Mouse (Mus musculus): ENCODE data around the gene Nfkb2. TPM values are rescaled to one million over a fixed set of nuclear protein-coding genes. Genes with fewer than 3 reads are reported as not detected.
A peak's percentile ranks its signal among the peaks of the same experiment; 100 is the strongest.

The Nfkb2 gene
- polyA plus RNA-seq, 1 experiment from 2014 or later: 5.6 TPM

- Histone ChIP-seq H3K36me3 (replicated peaks) (no peaks in the 10 kb centered on the region), H3K4me3 (no peak overlapping the region), H3K27ac (replicated peaks) (no peak overlapping the region), H3K4me1 (peaks cover 49% of the 10 kb centered on the region), H3K27me3 (replicated peaks; ENCODE audit: low read depth, poor library complexity, severe bottlenecking) (peaks cover 100% of the 10 kb centered on the region), H3K9me3 (no peaks in the 10 kb centered on the region)
- DNase-seq (ENCODE audit: low spot score): no peak
- WGBS: 81% methylated on average over 8 of the region's 8 CpGs
These were observed 16.1 kb downstream of the Nfkb2 start for GRCm38 (mm10) chr19:46320076-46320785.

DNA sequence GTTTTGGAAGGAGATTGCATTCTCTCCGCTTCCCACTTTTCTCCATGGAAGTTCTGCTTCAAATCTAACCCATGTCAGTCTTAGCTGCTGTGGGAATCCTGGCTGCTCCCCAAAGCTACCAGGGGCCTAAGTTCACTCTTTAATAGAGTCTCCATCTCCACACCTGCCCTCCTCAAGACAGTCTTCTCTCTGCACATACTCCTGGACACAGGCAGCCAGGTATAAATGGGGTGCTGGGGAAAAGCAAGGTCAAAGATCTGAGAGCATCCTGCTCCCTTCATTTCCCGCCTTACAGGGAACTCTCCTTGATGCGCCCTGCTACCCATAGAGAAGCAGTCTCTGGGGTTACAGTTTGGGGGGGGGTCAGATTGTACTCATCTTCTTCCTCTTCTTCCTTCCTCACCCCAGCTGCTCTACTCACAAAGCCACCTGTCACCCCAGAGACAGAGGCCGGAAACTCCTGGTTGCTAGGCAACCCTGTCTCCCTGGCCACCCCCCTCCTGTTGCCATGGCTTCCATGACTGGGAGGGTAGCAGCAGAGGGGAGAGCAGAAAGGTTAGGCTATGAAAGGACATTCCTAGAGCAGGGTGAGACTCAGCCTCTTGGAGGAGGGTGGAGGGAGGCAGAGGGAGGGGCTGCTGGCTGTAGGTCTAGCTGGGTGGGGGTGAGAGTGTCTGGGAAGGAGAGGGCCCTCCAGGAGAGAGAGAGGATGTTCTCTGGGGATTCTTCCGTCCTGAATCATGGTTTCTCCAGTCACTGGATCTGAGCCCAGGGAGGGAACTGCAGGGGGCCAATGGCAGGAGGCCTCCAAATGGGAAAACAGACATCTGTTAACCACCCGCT is 17.2 kb downstream of the Nfkb2 start:
- Histone ChIP-seq H3K4me1 (peaks cover 51% of the 10 kb centered on the region), H3K27ac (replicated peaks) (0 out of 2 replicates have a peak overlapping the region, but pooled peaks have one; percentile 51), H3K36me3 (replicated peaks) (no peaks in the 10 kb centered on the region), H3K9me3 (no peaks in the 10 kb centered on the region), H3K27me3 (replicated peaks; ENCODE audit: low read depth, poor library complexity, severe bottlenecking) (peaks cover 100% of the 10 kb centered on the region), H3K4me3 (peak overlapping the region; percentile 4; the same call in 1 of the 2 replicates)
- 25% methylated on average over 6 of the region's 6 CpGs for WGBS
- DNase-seq (ENCODE audit: low spot score): peak; percentile 51

DNA sequence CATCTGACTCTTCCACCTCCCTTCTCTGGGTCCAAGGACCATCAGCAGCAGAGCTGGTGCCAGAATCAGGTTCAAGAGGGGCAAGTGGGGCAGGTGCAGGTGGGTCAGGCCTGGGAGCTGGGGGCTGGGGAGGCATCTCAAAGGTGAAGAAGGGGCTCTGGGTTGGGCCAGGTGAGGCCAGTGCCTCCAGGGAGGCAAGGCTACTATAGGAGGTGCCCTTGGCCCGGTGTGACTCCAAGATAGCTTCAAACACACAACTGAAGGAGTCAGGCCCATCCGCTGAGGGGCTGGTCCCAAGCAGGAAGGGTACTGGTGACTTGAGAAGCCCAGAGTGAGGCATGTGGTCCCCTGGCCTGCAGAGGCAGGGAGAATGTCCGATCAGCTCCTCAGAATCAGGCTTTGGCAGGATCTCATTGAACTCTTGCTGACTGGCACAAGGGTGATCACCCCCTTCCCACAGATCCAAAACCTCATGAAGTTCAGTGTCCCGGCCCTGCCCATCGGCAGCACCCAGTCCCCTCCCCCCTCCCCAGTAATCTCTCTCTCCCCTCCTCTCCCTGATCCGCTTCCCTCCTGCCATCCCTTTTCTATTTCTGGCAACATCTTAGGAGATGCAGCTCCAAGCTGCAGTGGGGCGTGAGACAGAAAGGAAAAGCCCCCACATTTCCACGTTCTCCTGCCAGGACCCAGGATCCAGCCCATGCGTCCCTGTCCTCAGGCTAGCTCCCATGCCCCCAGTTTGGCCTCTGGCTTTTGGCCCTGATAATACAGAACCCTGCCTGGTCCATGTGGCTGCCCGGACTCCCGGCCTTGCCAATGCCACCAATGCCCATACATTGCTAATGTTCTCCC is 18.2 kb downstream of the Nfkb2 start:
- peak overlapping the region; percentile 4; the same call in 1 of the 2 replicates for H3K4me3 ChIP-seq
- H3K9me3 ChIP-seq: no peaks in the 10 kb centered on the region
- peak overlapping the region; percentile 51; the same call in 1 of the 2 replicates for H3K27ac ChIP-seq (replicated peaks)
- 58% methylated on average over 11 of the region's 11 CpGs for WGBS
- H3K27me3 ChIP-seq (replicated peaks; ENCODE audit: low read depth, poor library complexity, severe bottlenecking): peaks cover 100% of the 10 kb centered on the region
- H3K4me1 ChIP-seq: peaks cover 53% of the 10 kb centered on the region
- DNase-seq (ENCODE audit: low spot score): no peak
- H3K36me3 ChIP-seq (replicated peaks): no peaks in the 10 kb centered on the region

DNA sequence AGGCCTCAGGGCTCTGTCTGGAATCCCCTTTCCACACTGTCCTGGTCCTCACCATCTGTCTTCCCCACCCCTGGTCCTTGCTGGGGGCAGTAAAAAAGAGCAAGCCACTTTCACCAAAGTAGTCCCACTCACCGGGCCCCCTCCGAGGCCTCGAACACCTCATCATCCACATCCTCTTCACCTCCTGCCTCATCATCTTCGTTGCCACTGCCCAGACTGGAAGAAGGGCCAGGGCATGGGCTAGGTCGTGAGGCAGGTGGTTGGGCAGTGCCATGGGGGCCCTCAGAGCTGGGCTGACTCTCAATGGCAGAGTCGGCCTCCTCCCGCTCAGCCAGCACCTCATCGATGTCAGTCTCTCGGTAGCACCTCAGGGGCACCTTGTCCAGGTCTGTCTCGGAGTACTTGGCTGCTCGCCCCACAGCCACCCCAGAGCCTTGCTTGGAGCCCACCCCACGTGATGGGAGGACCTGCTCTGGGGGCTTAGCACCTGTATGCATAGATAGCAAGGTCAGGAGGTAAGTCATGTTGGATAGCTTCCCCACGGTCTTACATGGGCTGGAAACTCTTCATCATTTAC is 19.0 kb downstream of the Nfkb2 start:
- H3K27ac ChIP-seq (replicated peaks): no peak overlapping the region
- DNase-seq (ENCODE audit: low spot score): no peak
- H3K4me3 ChIP-seq: no peak overlapping the region
- H3K9me3 ChIP-seq: no peaks in the 10 kb centered on the region
- H3K4me1 ChIP-seq: peaks cover 53% of the 10 kb centered on the region
- H3K36me3 ChIP-seq (replicated peaks): no peaks in the 10 kb centered on the region
- WGBS: 74% methylated on average over 13 of the region's 13 CpGs
- H3K27me3 ChIP-seq (replicated peaks; ENCODE audit: low read depth, poor library complexity, severe bottlenecking): peaks cover 97% of the 10 kb centered on the region

- 69% methylated on average over 5 of the region's 5 CpGs for WGBS
- H3K9me3 ChIP-seq: no peaks in the 10 kb centered on the region
- no peaks in the 10 kb centered on the region for H3K36me3 ChIP-seq (replicated peaks)
- H3K4me1 ChIP-seq: peaks cover 53% of the 10 kb centered on the region
- no peak overlapping the region for H3K27ac ChIP-seq (replicated peaks)
- peaks cover 91% of the 10 kb centered on the region for H3K27me3 ChIP-seq (replicated peaks; ENCODE audit: low read depth, poor library complexity, severe bottlenecking)
- DNase-seq (ENCODE audit: low spot score): no peak
- no peak overlapping the region for H3K4me3 ChIP-seq
These were observed 19.6 kb downstream of the Nfkb2 start for GRCm38 (mm10) chr19:46323716-46324115.

GRCm38 (mm10) chr19:46324366-46324765 is 20.2 kb downstream of the Nfkb2 start:
- Histone ChIP-seq H3K4me1 (peaks cover 53% of the 10 kb centered on the region), H3K4me3 (no peak overlapping the region), H3K9me3 (no peaks in the 10 kb centered on the region), H3K36me3 (replicated peaks) (no peaks in the 10 kb centered on the region), H3K27me3 (replicated peaks; ENCODE audit: low read depth, poor library complexity, severe bottlenecking) (peaks cover 88% of the 10 kb centered on the region), H3K27ac (replicated peaks) (no peak overlapping the region)
- no peak for DNase-seq (ENCODE audit: low spot score)
- 65% methylated on average over 11 of the region's 11 CpGs for WGBS

- Histone ChIP-seq H3K27ac (replicated peaks) (no peak overlapping the region), H3K27me3 (replicated peaks; ENCODE audit: low read depth, poor library complexity, severe bottlenecking) (peaks cover 88% of the 10 kb centered on the region), H3K36me3 (replicated peaks) (peaks cover under 1% of the 10 kb centered on the region; the same call in 1 of the 2 replicates), H3K9me3 (no peaks in the 10 kb centered on the region), H3K4me3 (no peak overlapping the region), H3K4me1 (peaks cover 57% of the 10 kb centered on the region)
- no peak for DNase-seq (ENCODE audit: low spot score)
- WGBS: 65% methylated on average over 5 of the region's 5 CpGs
These were observed 20.8 kb downstream of the Nfkb2 start for GRCm38 (mm10) chr19:46324918-46325317.

DNA sequence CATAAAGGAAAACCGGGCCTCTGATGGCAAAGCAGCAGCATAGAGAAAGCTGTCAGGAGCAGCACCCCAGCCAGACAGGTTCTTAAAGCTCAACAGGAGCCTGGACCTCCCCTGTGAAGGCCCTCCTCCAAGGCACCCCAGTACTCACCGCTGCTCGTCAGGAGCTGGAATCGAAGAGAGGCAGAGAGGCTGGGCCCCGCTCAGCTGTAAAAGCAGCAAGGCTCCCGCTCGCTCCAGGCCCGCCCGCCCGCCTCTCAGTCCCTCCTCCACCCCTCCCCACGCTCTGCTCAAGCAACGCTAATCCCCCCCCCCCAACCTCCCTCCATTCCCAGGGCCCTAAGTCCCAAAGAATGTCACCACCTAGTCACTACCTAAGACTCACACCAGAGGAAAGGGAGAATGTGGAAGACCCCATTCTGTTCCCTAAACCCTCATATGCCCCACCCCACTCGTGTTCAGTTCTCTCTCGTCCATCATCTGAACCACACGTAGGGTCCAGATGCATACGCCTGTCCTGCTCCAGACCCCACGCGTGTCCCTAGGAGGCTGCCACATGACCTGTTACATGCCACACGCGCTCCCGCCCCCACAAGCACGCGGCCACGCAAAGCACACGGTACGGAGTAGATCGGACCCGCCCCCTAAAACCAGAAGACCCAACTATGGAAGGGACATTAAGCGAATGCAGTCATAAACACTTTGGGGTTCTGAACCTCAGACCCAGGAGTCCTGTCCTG is 22.1 kb downstream of the Nfkb2 start:
- no peak for DNase-seq (ENCODE audit: low spot score)
- Histone ChIP-seq H3K27me3 (replicated peaks; ENCODE audit: low read depth, poor library complexity, severe bottlenecking) (peaks cover 87% of the 10 kb centered on the region), H3K36me3 (replicated peaks) (peaks cover 14% of the 10 kb centered on the region), H3K4me3 (peak overlapping the region; percentile 76), H3K4me1 (peaks cover 56% of the 10 kb centered on the region), H3K9me3 (no peaks in the 10 kb centered on the region), H3K27ac (replicated peaks) (no peak overlapping the region)
- 5% methylated on average over 29 of the region's 29 CpGs for WGBS

DNA sequence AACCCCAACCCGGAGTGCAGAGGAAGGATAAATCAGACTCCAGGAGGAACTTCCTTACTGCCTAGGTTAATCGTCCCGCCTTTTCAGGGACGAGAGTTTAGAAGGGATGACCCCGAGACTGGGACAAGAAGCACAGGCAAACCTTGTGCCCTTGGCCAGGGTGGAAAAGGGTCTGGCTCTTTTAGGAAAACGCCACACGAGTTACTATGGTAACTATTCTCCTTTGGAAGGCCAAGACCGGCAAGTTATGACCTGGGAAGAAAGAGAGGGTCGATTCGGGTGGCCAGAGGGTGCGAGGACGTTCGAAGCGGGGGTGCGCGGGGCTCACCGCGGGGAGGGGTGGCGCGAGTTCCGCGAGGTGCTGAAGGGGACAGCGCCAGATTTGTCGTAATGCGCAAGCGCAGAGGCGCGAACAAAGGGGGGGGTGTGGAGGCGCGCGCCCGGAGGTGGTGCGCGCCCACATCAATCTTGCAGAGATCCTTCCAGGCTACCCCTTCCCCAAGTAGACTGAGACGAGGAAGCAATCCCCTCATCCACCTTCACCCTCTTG is 22.7 kb downstream of the Nfkb2 start, which contains the start of gene Psd:
Gene Psd, minus strand, starts transcription at position 401 of the 550 bp plus-strand sequence.
- Histone ChIP-seq H3K36me3 (replicated peaks) (peaks cover 20% of the 10 kb centered on the region), H3K4me1 (peaks cover 49% of the 10 kb centered on the region), H3K27ac (replicated peaks) (peak within 1 kb of the TSS; percentile 89), H3K9me3 (no peaks in the 10 kb centered on the region), H3K27me3 (replicated peaks; ENCODE audit: low read depth, poor library complexity, severe bottlenecking) (peaks cover 87% of the 10 kb centered on the region), H3K4me3 (peak within 1 kb of the TSS; percentile 76)
- peak; percentile 72 for DNase-seq (ENCODE audit: low spot score)
- WGBS: under 1% methylated on average over 35 of the region's 35 CpGs

DNA sequence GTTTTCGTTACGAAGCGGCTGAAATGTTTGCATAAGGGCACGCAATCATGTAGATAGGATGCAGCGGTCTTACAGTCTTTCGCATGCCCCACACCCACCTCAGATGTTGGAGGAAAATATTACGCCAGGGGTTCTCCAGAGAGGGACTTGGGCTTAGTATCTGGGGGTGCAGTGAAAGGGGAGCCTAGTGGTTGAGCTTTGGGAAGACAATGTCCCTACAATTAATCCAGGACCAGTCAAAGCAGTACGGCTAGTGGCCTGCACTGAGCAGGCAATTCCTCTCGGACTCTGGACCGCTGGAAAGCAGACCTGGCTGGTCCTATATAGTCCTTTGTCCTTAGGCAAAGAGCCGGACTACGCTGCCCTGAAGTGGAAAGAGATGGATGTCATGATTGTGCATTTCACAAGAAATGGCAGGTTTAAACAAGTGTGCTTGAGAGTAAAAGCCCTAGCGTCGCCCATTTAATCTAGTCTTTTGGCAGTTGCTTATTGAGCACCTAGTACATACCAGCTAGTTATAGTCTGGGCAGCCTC is 23.5 kb downstream of the Nfkb2 start:
- DNase-seq (ENCODE audit: low spot score): no peak
- Histone ChIP-seq H3K4me1 (peaks cover 48% of the 10 kb centered on the region), H3K9me3 (no peaks in the 10 kb centered on the region), H3K27ac (replicated peaks) (peak overlapping the region; percentile 89), H3K27me3 (replicated peaks; ENCODE audit: low read depth, poor library complexity, severe bottlenecking) (peaks cover 80% of the 10 kb centered on the region), H3K36me3 (replicated peaks) (peaks cover 28% of the 10 kb centered on the region), H3K4me3 (peak overlapping the region; percentile 76)
- 32% methylated on average over 14 of the region's 14 CpGs for WGBS

Measured in embryonic facial prominence, embryonic 10.5 days (tissue).